Mouse (Mus musculus): ENCODE measurements around the gene Bag1. TPM values are rescaled to one million over a fixed set of nuclear protein-coding genes. Genes with fewer than 3 reads are reported as not detected.

The Bag1 gene
- polyA plus RNA-seq, 1 experiment from 2014 or later, result 225 TPM

GRCm38 (mm10) chr4:40889983-40890382 lies 58.1 kb downstream of the Bag1 start:
- H3K27ac ChIP-seq (ENCODE audit: low read depth, low read length), result no peak overlapping the region
- ATAC-seq (replicated peaks; ENCODE audit: low FRiP score), result no peak
- H3K4me1 ChIP-seq (replicated peaks; ENCODE audit: control insufficient read depth, insufficient read depth, low read length), result no peaks in the 10 kb centered on the region
- H3K36me3 ChIP-seq (ENCODE audit: control insufficient read depth, insufficient read depth, low read length), result no peaks in the 10 kb centered on the region
- H3K4me3 ChIP-seq (ENCODE audit: low read depth, low read length), result no peak overlapping the region
- DNase-seq (ENCODE audit: low spot score), result no peak
- H3K9me3 ChIP-seq (ENCODE audit: control insufficient read depth, low read length), result no peaks in the 10 kb centered on the region
- no peak overlapping the region for H3K4me2 ChIP-seq
- WGBS, result 86% methylated on average over 4 of the region's 4 CpGs
- H3K9ac ChIP-seq (ENCODE audit: low read depth, low read length), result no peak overlapping the region
- H3K27me3 ChIP-seq (replicated peaks; ENCODE audit: control insufficient read depth, insufficient read depth, low read length), result no peaks in the 10 kb centered on the region

- Histone ChIP-seq H3K9ac (ENCODE audit: low read depth, low read length) (no peak overlapping the region), H3K4me2 (no peak overlapping the region), H3K4me1 (replicated peaks; ENCODE audit: control insufficient read depth, insufficient read depth, low read length) (no peaks in the 10 kb centered on the region), H3K36me3 (ENCODE audit: control insufficient read depth, insufficient read depth, low read length) (no peaks in the 10 kb centered on the region), H3K27me3 (replicated peaks; ENCODE audit: control insufficient read depth, insufficient read depth, low read length) (no peaks in the 10 kb centered on the region), H3K27ac (ENCODE audit: low read depth, low read length) (no peak overlapping the region), H3K9me3 (ENCODE audit: control insufficient read depth, low read length) (no peaks in the 10 kb centered on the region), H3K4me3 (ENCODE audit: low read depth, low read length) (no peak overlapping the region)
- no peak for DNase-seq (ENCODE audit: low spot score)
- ATAC-seq (replicated peaks; ENCODE audit: low FRiP score), result no peak
- 37% methylated on average over 3 of the region's 3 CpGs for WGBS
These were observed 58.8 kb downstream of the Bag1 start for GRCm38 (mm10) chr4:40889252-40889651.

- Histone ChIP-seq H3K36me3 (ENCODE audit: control insufficient read depth, insufficient read depth, low read length) (no peaks in the 10 kb centered on the region), H3K4me1 (replicated peaks; ENCODE audit: control insufficient read depth, insufficient read depth, low read length) (no peaks in the 10 kb centered on the region), H3K4me3 (ENCODE audit: low read depth, low read length) (no peak overlapping the region), H3K27ac (ENCODE audit: low read depth, low read length) (no peak overlapping the region), H3K27me3 (replicated peaks; ENCODE audit: control insufficient read depth, insufficient read depth, low read length) (no peaks in the 10 kb centered on the region), H3K9ac (ENCODE audit: low read depth, low read length) (no peak overlapping the region), H3K9me3 (ENCODE audit: control insufficient read depth, low read length) (no peaks in the 10 kb centered on the region), H3K4me2 (no peak overlapping the region)
- no peak for DNase-seq (ENCODE audit: low spot score)
- WGBS, result 69% methylated on average over 11 of the region's 11 CpGs
- ATAC-seq (replicated peaks; ENCODE audit: low FRiP score), result no peak
These were observed 59.3 kb downstream of the Bag1 start for GRCm38 (mm10) chr4:40888839-40889238.

Small RNAs within 50 kb of the gene (microRNA-seq; reads per million reads assigned to microRNA genes)
- gene Mir3094 (ENCODE audit: borderline number of aligned reads), result 3.9 reads per million, percentile 6 among the genes with 10 or more reads in this experiment

Other genes with a start within 250 kb of the Bag1 start
- 21.2 and 23.4 TPM in 2 replicates for gene Aptx, start 245.1 kb downstream of the Bag1 start, polyA plus RNA-seq (2014; fragmentation: Nextera tagmentation; extraction: Ambion mirVana)
- gene Dnaja1, start 226.1 kb downstream of the Bag1 start, polyA plus RNA-seq (2014; fragmentation: Nextera tagmentation; extraction: Ambion mirVana), result 389 and 420 TPM in 2 replicates
- gene Smu1, start 190.4 kb downstream of the Bag1 start, polyA plus RNA-seq (2014; fragmentation: Nextera tagmentation; extraction: Ambion mirVana), result 167 and 178 TPM in 2 replicates
- 49.0 and 50.4 TPM in 2 replicates for gene B4galt1, start 94.3 kb downstream of the Bag1 start, polyA plus RNA-seq (2014; fragmentation: Nextera tagmentation; extraction: Ambion mirVana)
- not detected in 2 replicates for gene Spink4, start 28.2 kb downstream of the Bag1 start, polyA plus RNA-seq (2014; fragmentation: Nextera tagmentation; extraction: Ambion mirVana)
- 70.7 and 74.6 TPM in 2 replicates for gene Chmp5, start 113 bp upstream of the Bag1 start, polyA plus RNA-seq (2014; fragmentation: Nextera tagmentation; extraction: Ambion mirVana)
- gene Nfx1, start 22.6 kb upstream of the Bag1 start, polyA plus RNA-seq (2014; fragmentation: Nextera tagmentation; extraction: Ambion mirVana), result 89.0 and 97.5 TPM in 2 replicates
- gene Aqp7, start 99.8 kb upstream of the Bag1 start, polyA plus RNA-seq (2014; fragmentation: Nextera tagmentation; extraction: Ambion mirVana), result 0.86 and 1.2 TPM in 2 replicates
- 12.7 and 15.7 TPM in 2 replicates for gene Aqp3, start 149.9 kb upstream of the Bag1 start, polyA plus RNA-seq (2014; fragmentation: Nextera tagmentation; extraction: Ambion mirVana)
- 35.8 and 39.8 TPM in 2 replicates for gene Nol6, start 176.2 kb upstream of the Bag1 start, polyA plus RNA-seq (2014; fragmentation: Nextera tagmentation; extraction: Ambion mirVana)
- 46.7 and 49.2 TPM in 2 replicates for gene Ube2r2, start 187.4 kb upstream of the Bag1 start, polyA plus RNA-seq (2014; fragmentation: Nextera tagmentation; extraction: Ambion mirVana)